Mouse (Mus musculus): ENCODE measurements around the gene Tbc1d16. TPM values are rescaled to one million over a fixed set of nuclear protein-coding genes. Genes with fewer than 3 reads are reported as not detected.

Gene Tbc1d16
- polyA plus RNA-seq, 1 experiment = 5.8 TPM

DNA sequence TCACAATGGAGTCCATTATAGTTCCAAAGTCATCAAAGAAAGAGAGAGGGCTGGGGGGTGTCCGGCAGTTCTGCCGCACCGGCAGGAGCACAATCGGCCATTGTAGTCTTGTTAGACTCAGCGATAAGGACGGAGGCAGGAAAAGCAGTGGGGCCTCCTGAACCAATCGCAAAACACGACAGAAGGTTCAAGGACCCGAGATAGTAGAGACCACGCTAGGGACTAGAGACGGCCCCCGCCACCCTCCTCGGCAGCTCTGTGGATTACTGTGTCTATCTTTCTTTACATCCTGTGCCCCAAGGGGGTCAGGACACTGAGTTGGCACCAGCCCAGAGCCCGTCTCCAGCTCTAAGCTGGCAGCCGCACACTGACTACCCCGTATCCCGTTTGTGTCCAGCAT, 93.7 kb downstream of the Tbc1d16 start:
- 0 out of 2 replicates have a peak, but pooled peaks cover 3% of the 10 kb centered on the region for H3K4me1 ChIP-seq (ENCODE audit: control insufficient read depth, insufficient read depth, low read length)
- TF ChIP-seq POLR2A (IDR thresholded peaks at IDR 0.05; ENCODE audit: borderline replicate concordance, low read depth, low read length) (no peak), CTCF (IDR thresholded peaks at IDR 0.05; ENCODE audit: low read depth, low read length) (no peak)
- H3K4me3 ChIP-seq (ENCODE audit: insufficient read depth, low read length) = no peak overlapping the region
- H3K27ac ChIP-seq (ENCODE audit: insufficient read depth, low read depth, low read length) = no peak overlapping the region

DNA sequence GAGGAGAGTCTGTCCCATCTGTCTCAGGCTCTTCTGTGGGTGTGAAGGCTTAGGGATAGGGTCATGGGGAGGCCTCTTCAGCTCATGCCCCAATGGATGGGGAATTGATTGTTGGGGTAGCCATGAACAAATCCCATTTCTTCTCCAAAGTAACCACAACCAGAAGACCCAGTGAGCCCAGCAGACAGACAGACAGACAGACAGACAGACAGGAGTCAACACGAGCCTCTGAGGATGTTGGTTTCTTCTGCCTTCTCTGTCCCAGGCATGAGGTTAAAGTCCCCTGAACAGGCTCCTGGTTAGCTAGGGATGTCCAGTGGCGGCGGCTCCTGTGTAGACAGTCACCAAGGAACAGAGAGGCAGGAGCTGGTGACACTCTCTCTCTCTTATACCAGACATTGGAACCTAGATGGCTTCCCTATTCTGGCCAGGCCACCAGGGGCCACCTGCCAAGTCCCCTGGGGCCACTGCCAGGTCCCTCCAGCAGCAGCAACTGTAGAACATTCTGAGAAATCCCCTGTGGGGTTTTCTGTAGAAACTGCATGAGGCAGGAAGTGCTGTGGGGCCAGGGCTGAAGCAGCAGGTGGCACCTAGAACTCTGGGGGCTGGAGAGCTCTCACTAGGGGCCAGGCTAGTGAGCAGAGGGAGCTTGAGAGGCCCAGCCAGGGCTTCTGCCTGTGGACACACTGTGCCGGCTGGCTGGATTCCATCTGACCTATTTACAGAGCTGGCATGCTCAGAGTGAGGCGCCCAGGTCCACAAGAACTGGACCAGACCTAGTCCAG, 94.7 kb downstream of the Tbc1d16 start:
- H3K4me3 ChIP-seq (ENCODE audit: insufficient read depth, low read length) = no peak overlapping the region
- TF ChIP-seq CTCF (IDR thresholded peaks at IDR 0.05; ENCODE audit: low read depth, low read length) (no peak), POLR2A (IDR thresholded peaks at IDR 0.05; ENCODE audit: borderline replicate concordance, low read depth, low read length) (no peak)
- H3K4me1 ChIP-seq (ENCODE audit: control insufficient read depth, insufficient read depth, low read length) = peaks cover 3% of the 10 kb centered on the region; the same call in 1 of the 2 replicates
- H3K27ac ChIP-seq (ENCODE audit: insufficient read depth, low read depth, low read length) = no peak overlapping the region

DNA sequence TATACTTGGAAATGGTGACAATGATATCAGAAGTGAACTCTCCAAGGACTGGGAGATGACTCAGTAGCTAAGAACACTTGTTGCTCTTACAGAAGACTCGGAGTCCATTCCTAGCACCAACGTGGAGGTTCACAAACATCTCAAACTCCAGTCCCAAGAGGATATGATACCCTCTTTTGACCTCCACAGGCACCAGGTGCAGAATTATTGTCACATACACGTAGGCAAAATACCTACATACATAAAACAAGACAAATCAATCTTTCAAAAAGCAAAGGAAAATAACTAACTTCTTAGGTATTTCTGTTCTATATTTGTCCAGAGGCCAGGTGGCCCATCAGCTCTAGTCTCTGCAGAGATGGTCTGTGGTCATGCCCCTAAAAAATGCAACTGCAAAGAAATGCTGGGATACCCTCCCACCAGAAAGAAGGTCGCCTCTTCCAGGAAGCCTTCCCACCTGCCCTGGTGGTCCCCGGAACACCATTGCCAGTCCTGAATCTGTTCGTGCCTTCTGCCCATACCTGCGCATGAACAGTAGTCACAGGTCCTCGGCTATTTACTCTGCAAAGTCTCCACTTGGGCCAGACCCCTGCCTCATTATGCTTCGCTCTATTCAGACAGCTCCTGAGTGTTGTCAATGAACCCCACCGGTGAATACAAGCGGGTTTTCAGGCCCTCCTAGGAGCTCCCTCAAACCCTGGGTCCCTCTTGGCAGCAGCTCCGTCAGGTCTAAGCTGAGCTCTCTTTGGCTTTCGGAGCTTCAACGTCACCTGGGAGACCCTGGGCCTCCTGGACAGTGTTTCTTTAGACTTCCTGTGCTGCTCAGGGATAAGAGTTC, 95.9 kb downstream of the Tbc1d16 start:
- Histone ChIP-seq H3K4me1 (ENCODE audit: control insufficient read depth, insufficient read depth, low read length) (peaks cover 5% of the 10 kb centered on the region; the same call in 1 of the 2 replicates), H3K27ac (ENCODE audit: insufficient read depth, low read depth, low read length) (no peak overlapping the region), H3K4me3 (ENCODE audit: insufficient read depth, low read length) (no peak overlapping the region)
- TF ChIP-seq POLR2A (IDR thresholded peaks at IDR 0.05; ENCODE audit: borderline replicate concordance, low read depth, low read length) (no peak), CTCF (IDR thresholded peaks at IDR 0.05; ENCODE audit: low read depth, low read length) (no peak)

DNA sequence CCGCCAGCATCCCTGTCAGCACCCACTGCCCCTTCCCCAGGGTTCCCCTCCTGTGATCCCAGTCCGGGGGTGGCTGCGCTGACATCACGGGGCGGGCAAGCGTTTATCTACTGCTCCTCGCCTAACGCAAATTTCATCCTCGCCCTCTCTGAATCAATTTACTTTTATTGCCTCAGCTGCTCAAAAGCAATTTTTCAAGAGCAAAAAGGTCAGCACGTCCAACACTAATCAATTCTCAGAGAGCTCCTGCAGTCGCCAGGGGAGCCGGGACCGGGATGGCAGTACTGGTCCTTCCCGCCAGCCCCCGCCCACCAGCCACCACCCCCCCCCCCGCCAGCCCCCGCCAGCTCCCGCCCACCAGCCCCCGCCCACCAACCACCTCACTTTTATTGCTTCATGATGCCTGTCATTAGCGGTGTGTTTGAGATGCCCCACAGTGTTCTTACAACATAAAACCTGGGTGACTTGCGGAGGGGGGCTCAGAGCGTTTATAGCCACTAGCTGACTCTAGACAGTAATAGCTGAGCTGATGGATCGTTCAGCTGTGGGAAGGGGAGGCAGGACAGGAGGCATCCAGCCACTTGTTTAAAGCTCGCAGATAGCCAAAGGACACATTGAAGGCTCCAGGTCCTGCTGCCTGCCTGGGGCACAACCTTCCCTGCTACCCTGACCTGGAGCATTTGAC, 98.1 kb downstream of the Tbc1d16 start:
- no peak overlapping the region for H3K27ac ChIP-seq (ENCODE audit: insufficient read depth, low read depth, low read length)
- H3K4me3 ChIP-seq (ENCODE audit: insufficient read depth, low read length) = no peak overlapping the region
- no peak for TF ChIP-seq POLR2A (IDR thresholded peaks at IDR 0.05; ENCODE audit: borderline replicate concordance, low read depth, low read length)
- TF ChIP-seq CTCF (IDR thresholded peaks at IDR 0.05; ENCODE audit: low read depth, low read length) = no peak
- peaks cover 9% of the 10 kb centered on the region for H3K4me1 ChIP-seq (ENCODE audit: control insufficient read depth, insufficient read depth, low read length)

DNA sequence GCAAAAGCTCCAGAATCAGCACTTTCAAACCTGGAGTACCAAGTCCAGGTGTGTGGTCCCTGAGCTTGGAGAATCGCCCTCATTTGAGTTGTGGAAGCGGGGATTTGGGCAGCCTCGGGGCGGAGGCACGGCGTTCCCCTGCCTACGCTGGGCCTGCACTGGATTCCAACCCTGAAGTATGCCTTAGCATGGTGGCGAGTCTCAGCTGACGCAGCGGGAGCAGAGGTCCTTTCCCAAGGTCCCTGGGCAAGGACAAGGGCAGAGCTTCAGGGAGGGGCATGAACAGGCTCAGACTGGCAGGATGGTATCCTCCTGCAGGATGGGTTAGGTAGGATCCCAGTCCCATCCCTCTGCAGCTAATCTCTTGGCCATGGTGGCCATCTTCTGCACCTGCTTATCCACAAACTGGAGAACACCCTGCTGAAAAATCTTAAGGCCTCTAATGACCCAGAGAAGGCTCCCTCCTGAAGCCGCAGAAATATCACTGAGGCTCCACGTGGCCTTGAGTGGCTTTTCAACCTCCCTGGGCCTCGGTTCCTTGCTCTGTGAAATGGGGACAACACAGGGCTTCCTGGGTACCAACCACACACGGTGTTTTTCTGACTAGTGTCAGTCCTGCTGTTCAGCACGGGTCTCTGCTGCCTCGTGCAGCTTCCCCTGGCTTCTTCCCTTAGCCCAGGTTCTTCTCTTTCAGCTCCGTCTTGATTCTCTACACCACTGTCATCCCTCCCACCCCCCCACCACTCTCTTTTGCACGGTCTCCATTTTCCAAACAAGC, 98.8 kb downstream of the Tbc1d16 start:
- Histone ChIP-seq H3K27ac (ENCODE audit: insufficient read depth, low read depth, low read length) (no peak overlapping the region), H3K4me3 (ENCODE audit: insufficient read depth, low read length) (no peak overlapping the region), H3K4me1 (ENCODE audit: control insufficient read depth, insufficient read depth, low read length) (peaks cover 9% of the 10 kb centered on the region)
- TF ChIP-seq CTCF (IDR thresholded peaks at IDR 0.05; ENCODE audit: low read depth, low read length) (no peak), POLR2A (IDR thresholded peaks at IDR 0.05; ENCODE audit: borderline replicate concordance, low read depth, low read length) (no peak)

DNA sequence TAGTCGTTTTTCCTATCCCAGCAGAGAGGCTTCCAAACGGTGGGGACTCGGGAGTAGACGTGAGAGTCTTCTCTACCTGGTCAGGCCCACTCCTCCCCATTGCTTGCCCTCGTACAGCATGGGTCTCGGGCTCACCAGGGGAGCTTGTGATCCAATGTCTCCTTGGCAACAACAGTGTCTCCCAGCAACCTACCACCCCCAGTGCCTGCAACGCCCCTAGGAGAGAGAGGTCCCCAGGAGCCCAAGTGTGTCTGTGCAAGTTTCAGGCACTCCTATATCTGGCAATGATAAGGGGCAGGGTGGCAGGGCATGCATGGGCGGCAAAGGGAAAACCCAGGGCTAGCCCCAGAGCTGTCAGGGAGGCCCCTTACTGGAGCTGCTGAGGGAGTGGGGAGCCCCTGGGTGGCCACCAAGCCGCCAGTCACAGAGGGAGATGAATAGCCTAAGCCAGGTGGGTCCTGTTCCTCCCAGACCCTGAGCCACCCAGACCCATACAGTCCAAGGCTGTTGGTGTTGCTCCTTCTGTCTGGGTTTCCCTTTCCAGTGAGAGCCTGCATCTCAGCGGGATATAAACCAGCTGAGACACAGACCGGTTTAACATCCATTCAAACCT, 99.5 kb downstream of the Tbc1d16 start:
- no peak overlapping the region for H3K27ac ChIP-seq (ENCODE audit: insufficient read depth, low read depth, low read length)
- no peak overlapping the region for H3K4me3 ChIP-seq (ENCODE audit: insufficient read depth, low read length)
- peaks cover 9% of the 10 kb centered on the region for H3K4me1 ChIP-seq (ENCODE audit: control insufficient read depth, insufficient read depth, low read length)
- TF ChIP-seq CTCF (IDR thresholded peaks at IDR 0.05; ENCODE audit: low read depth, low read length) (no peak), POLR2A (IDR thresholded peaks at IDR 0.05; ENCODE audit: borderline replicate concordance, low read depth, low read length) (no peak)

DNA sequence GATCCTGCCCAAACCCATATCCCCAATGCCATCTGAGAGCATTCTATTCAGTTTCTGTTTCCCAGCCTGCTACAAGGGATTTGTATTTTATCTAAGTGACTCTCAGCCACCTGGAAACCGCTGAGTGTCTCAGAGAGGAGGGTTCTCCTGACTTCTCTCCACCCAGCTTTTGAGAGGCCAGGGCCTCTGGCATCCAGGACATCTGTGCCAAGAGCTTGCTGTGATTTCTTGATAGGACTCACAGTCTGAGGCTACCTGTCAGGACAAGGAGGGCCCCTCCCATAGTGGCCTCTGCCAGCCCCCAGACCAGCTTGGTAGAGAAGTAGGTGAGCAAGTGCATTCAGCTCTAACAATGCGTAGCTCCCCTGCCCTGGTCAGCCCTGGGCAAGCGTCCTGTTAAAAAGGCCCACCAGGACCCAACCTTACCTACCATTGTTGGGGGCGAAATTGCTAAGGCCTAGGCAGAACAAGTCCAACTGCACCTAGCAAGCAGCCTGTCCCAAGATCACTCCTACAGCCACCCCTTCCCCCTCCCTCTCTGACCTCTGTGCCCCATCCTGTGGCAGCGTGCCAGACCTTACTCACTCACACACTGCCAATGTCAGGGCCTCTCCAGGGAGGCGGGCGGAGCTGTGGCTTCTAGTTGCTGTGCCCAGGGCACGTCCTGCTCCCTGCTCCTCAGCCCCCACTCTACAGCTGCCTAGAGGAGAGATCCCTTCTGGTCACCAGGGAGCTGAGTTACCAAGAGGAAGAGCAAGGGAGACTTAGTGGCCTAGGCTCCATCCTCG, 100.4 kb downstream of the Tbc1d16 start:
- Histone ChIP-seq H3K4me3 (ENCODE audit: insufficient read depth, low read length) (no peak overlapping the region), H3K4me1 (ENCODE audit: control insufficient read depth, insufficient read depth, low read length) (peaks cover 9% of the 10 kb centered on the region), H3K27ac (ENCODE audit: insufficient read depth, low read depth, low read length) (no peak overlapping the region)
- TF ChIP-seq CTCF (IDR thresholded peaks at IDR 0.05; ENCODE audit: low read depth, low read length) (no peak), POLR2A (IDR thresholded peaks at IDR 0.05; ENCODE audit: borderline replicate concordance, low read depth, low read length) (no peak)

DNA sequence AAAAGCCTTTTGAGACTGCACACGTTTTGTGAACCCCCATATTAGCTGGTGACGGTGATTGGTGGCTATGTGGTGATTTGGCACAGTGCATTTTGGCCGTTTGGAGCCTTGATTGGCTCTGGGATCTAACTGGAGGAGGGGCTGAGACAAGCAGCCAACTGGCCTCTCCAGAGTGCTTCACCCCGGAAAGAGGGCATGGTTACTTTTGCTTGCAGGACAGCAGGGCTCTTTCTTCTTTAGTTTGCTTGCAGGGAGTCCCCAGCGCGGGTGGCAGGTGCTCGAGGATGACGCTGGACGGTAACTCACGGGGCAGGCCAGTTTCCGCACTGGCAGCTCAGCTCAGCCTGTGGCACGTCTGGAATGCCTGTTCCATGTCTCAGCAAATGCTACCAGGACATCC, 101.2 kb downstream of the Tbc1d16 start:
- H3K27ac ChIP-seq (ENCODE audit: insufficient read depth, low read depth, low read length) = no peak overlapping the region
- H3K4me3 ChIP-seq (ENCODE audit: insufficient read depth, low read length) = no peak overlapping the region
- TF ChIP-seq CTCF (IDR thresholded peaks at IDR 0.05; ENCODE audit: low read depth, low read length) (no peak), POLR2A (IDR thresholded peaks at IDR 0.05; ENCODE audit: borderline replicate concordance, low read depth, low read length) (no peak)
- H3K4me1 ChIP-seq (ENCODE audit: control insufficient read depth, insufficient read depth, low read length) = peaks cover 14% of the 10 kb centered on the region

Data from bone marrow macrophage, adult 2 months (primary cell).